Mouse (Mus musculus) right cerebral cortex, adult 2 months (tissue): Measurements from ENCODE around the gene L3hypdh.

Experiments
- DNase-seq, 2 experiments: peaks; one replicate each; pipeline ENCODE4 v3.0.0; 2021 to 2022; ENCODE audit warnings: low spot score in 2 of 2

The L3hypdh gene

DNA sequence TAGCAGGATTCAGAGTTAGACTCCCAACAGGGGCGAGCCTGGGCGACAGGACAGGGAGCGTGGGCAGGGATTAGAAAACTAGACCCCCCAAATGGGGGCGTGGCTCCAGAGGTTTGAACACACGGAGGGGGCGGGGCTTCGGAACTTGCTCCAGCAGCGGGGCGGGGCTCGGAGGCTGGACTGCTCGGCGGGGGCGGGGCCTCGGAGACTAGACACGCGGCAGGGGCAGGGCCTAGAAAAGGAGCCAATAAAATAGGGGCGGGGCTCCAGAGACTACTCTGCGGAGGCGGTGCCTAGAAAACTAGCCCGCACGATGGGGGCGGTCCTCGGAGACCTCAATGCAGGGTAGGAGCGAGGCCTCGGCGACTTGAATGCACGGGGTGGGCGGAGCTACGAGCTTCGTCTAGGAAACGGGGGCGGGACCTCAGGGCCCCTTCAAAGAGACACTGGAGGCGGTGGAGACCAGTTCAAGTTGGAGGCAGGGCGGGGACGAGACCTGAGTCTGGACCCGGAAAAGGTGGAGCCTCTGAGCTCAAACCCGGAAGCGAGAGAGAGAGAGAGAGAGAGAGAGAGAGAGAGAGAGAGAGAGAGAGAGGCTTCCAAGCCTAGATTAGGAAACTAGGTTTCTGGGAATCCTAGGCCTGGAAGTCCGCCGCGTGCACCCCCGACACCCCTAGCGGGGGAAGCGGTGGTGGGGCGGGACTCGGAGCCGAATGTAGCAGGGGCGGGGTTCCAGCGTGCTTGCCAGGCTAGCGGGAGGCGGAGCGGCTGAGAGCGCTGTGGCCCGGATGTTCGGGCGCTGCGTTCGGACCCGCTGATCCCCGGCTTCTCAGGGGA lies at the start of gene L3hypdh, which contains the start of gene Jkamp:
TSS of gene L3hypdh (minus strand) at position 111 of the 837 bp plus-strand sequence.
TSS of gene Jkamp (plus strand) at position 261 of the 837 bp plus-strand sequence.
- peak; percentile 97 to 99 for DNase-seq

DNA sequence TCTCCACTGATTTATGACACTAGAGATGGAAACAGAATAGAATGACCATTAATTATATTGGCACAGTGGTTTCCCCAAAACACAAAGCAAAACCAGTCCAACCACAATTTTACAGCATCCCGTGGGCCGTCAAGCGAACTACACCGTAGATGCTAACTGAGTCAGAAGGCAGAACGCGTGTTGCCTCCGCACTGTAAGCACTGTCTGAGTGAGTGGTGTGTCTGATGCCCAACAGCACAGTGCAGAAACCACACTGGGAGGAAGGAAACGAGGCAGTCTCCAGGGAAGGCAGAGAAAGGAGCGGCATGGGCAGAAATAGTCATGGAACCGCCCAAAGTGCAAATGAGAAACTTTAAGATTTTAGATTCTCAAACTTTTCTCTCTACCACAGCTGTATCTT lies 44.0 kb upstream of the L3hypdh start:
- DNase-seq = no peak

DNA sequence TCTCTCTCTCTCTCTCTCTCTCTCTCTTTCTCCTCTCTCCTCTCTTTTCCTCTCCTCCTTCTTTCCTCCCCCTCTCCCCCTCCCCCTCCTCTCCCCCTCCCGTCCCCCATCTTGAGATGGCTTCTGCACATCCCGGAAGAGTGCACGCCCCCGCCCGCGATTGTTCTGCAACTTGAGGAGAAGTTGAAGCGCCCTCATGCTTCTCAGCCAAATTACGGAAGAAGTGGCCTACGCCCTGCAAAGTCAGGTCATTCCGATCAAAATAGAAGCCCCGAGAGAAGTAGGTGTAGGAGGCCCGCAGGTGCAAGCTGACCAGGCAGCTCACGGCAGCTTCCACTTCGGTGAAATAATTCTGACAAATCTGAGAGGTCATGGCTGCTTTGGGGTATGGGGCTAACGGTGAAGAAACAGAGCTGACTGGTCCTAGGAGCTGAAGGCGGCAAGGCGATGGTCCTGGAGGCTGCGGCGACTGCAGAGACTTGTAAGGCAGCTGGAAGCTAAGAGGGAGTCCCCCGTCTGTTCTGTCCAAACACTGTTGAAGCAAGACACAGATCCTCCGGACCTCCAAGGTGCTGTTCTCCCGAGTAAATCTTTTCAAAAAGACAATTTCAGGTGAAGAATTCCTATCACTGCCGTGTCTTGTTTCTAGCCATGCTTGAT lies 30.6 kb upstream of the L3hypdh start:
- DNase-seq = no peak

DNA sequence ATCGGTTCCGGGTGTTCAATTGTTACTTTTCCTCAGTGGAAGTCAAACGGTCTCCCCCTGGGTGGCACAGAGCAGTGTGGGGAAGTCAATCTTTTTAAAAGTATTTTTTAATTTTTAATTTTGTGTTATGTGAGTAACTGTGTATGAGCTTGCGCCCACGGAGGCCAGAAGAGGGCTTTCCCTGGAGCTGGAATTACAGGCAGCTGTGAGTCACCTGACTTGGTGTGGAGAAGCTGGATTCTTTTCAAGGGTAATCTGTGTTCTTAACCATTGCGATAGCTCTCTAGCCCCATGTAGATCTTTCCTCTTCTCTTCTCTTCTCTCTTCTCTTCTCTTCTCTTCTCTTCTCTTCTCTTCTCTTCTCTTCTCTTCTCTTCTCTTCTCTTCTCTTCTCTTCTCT lies 29.9 kb upstream of the L3hypdh start:
- DNase-seq = no peak

DNA sequence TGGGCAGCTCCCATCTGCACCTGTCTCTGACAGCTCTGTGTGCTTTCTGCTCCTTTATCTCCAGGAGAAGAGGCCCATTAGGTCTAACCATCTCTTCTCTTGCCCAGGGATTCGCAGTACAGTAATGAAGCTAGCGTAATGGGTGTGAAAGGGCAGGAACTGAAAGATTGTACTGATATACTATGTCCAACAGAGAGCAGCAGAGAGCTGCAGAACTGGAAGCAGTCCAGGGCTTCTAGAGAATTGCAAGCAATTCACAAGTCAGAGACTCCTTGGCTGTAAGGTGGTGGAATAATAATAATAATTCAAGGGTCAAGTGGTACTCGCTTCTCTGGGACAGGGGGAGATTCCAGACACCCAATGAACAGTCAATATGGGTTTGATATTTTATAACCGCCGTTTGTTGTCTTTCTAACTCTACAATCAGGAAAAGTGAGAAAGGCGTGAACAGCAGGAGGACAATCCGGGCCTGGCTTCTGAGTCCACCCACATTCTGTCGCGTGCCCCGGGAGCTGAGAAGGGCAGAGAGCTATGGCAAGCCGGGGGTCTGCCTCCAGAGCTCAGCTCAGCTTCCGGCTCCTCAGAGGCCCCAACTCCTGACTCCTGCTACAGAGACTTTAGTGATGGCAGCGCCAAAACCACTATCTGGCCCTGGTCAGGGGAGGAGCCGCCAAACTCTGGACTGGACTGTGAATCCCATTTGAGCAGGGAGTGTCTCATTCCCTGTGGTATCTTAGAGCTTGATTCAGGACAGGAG lies 19.5 kb upstream of the L3hypdh start:
- DNase-seq = peak; percentile 71 to 81

DNA sequence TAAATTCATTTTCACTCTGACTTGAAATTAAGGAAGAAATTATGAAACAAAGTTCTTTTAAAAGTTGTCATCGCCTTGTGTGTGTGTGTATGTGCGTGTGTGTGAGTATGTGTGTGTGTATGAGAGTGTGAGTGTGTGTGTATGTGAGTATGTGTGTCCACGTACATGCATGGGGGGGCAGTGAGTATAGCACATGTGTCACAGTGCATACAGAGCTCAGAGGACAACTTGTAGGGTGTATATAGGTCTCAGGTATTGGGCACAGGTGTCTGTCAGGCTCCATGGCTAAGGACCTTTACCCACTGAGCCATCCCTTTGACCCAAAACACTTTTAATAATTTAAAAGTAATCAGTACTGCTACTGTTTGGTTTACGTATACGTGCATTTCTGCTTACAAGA lies 18.8 kb upstream of the L3hypdh start:
- no peak for DNase-seq

DNA sequence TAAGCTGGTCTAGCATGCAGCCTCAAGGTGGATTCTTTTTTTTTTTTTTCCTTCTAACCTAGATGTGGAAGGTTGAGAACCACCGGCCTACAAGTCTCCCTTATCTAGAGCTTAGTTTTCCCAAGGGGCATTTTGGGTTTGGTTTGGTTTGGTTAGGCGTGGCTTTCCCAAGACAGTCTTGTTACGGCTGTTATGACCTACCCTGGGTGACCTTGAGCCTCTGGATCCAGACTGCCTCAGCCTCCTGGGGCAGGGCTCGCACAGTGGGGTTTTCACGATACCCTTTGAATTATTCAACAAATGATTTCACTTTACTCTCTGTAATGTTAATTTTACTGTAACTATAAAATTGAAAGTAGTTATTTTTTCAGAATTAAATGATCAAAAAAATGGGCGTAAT lies 17.5 kb upstream of the L3hypdh start:
- no peak for DNase-seq

DNA sequence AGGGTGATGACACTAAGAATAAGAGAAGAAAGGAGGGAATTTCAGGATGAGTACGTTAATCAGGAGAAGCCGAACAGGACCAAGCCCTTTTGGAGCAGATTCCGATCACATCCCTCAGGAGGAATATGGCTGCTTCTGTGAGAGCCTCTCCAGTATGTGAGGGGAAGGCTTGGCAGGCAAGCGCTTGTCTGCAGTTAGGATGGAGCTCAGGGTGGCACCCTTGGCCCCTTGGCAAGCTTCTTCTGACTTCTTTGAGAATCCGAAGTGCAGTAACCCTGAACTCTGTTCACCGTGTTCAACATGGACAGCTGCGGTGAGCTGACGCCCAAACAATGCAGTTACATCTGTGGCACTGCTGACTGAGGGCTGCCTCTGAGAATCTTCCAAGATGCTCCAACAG lies 11.7 kb upstream of the L3hypdh start:
- no peak for DNase-seq

DNA sequence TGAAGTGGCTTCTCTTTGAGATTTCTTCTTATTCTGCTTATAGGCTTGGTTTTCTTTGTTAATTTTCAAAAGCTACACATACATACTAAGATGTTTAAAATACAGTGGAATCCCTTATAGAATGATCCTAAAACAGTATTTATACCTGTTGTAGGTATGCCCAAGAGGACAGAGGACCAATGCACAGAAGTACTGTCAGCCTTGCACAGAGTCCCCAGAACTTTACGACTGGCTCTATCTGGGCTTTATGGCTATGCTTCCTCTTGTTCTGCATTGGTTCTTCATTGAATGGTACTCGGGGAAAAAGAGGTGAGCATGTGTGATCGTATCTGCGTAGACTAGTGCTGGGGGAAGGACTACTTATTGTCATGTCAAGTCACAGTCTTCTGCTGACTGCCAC lies 4.6 kb upstream of the L3hypdh start:
- DNase-seq = no peak

DNA sequence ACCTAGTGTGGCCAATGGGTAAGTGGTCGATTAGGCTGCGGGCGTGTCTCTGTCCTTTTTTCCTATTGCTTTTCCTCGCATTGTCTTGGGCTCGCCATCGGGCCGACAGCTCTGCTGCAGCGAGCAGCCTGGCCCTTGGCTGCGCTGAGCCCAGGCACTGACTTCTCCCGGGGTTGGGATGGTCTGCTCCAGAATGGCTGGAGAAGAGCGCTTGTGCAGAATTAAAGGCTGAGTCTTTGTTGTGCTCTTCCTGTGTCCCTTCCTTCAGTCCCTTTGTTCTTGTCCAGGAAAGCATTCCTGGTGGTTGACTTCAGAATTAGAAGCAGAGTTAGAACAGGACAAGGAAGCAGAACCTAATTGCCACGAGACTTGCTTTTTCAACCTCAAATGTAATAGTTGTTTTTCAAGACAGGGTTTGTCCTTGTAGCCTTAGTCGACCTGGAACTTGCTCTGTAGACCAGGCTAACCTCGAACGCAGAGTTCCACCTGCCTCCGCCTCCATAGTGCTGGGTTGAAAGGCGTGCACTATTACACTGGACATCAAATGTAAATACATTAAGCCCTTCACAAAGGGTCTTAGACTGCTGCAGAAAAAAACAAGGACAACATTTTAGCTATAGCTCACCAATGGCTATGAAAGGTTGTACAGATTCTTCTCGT lies 1.1 kb upstream of the L3hypdh start:
- DNase-seq = no peak

DNA sequence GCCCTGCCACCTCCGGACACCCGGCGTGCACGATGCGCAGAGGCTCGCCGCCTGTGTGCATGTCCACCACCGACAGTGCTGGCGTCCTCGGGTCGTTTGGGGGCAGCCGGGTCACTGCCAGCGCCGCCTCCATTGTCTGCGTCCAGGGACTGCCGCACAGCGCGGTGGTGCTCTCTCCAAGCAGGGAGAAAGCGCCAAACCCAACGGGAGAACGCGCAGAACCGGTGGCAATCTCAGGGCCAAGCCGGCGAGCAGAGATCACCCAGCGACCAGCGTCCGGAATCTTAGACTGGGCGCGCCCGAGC lies 263 bp downstream of the L3hypdh start:
- DNase-seq = no peak

DNA sequence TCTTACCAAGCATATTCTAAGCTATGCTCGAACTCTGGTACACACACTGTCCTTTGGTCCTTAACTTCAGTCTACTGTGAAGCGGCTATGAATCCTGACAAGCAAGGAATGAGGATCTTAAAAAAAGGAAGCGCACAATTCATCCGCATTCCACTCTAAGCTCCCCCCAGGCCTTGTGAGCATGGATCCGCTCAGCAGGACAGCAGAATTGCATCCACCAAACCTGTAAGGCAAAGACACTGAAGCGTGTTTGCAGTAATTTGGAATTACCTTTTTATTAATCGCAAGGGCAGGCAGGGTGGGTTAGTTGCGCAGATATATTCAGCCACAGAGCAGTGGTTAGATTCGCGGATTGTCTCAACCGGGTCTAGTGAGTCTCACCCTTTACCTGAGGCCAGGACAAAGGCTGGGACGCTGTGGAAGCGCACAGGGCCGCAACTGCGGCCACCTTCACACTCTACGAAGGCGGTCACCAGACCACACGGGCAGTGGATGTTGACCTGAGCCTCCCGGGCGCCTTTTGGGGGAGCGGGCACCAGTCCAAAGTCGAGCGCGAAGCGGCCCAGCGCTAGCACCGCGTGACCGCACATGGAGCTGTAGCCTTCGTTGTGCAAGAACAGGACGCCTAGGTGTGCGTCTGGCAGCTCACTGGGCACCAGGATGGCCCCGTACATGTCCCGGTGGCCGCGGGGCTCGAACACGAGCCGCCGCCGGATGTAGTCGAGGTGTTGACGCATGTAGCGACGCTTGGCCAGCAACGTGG lies 797 bp downstream of the L3hypdh start:
- peak in 1 of 2 experiments; percentile 22 for DNase-seq

DNA sequence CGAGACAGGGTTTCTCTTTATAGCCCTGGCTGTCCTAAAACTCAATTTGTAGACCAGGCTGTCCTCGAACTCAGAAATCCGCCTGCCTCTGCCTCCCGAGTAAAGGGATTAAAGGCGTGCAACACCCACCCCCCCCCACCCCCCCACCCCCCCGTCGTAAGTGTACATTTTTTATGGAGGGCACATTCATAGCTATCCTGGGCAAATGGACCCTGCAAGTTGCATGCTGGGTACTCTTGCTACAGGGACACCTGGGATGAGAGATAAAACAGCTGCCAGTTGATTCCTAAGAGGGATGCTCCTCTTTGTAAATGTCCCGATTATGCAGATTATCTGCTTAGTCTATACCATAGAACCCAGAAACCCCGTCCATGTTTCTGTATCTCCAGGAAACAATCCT lies 2.0 kb downstream of the L3hypdh start:
- no peak for DNase-seq

DNA sequence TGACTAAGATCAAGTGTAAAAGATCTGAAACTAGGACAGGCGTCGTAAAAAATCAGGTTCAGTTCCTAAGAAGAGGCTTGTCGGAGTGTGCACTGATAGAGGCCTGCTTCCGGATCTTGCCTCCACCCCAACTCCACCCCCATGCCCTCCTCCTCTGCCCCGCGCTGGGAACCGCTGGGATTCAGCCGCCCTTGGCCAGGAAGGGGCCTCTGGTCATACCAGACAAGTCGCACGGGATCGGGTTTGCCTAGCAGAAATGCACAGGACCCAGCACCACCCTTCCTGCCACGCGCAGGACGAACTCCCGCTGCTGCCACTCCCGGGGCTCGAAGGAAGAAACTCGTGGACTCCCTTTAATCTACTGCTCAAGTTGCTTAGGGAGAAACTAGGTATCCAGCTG lies 2.9 kb downstream of the L3hypdh start:
- DNase-seq = no peak

DNA sequence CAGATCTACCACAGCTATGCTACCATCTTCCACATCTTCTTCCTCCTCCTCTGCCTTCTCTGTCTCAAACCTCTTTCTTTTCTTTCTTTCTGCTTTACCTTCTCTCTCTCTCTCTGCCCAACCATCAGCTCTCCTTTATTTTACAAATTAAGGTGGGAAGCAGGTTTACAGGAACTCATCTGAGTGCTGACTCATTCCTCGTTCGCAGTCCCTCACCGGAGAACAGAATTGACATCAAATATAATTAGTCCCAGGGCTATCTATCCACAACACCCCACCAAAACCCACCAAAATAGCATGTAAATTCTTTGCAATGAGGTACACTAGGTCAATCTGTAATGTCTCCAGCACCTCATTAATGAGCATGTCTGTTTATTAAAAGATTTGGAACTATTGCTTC lies 3.3 kb downstream of the L3hypdh start:
- no peak for DNase-seq

DNA sequence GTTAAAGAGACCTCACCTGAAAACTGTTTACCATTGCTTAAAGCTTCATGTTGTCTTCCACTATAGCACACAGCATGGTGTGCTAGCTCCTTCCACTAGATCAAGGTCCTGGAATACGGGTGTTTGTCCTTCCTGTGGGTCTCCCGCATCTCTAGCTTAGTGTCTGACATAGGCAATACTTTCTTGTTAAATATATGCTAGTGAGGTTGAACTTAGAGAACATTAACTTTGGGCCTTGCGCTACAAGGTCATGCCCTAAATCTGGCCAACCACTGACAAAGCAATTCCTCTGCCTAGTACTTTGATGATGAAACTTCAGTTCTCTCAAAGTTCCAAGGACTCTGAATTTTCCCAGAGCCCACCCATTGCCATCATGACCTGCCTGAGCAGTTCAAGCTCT lies 7.0 kb downstream of the L3hypdh start:
- no peak for DNase-seq

DNA sequence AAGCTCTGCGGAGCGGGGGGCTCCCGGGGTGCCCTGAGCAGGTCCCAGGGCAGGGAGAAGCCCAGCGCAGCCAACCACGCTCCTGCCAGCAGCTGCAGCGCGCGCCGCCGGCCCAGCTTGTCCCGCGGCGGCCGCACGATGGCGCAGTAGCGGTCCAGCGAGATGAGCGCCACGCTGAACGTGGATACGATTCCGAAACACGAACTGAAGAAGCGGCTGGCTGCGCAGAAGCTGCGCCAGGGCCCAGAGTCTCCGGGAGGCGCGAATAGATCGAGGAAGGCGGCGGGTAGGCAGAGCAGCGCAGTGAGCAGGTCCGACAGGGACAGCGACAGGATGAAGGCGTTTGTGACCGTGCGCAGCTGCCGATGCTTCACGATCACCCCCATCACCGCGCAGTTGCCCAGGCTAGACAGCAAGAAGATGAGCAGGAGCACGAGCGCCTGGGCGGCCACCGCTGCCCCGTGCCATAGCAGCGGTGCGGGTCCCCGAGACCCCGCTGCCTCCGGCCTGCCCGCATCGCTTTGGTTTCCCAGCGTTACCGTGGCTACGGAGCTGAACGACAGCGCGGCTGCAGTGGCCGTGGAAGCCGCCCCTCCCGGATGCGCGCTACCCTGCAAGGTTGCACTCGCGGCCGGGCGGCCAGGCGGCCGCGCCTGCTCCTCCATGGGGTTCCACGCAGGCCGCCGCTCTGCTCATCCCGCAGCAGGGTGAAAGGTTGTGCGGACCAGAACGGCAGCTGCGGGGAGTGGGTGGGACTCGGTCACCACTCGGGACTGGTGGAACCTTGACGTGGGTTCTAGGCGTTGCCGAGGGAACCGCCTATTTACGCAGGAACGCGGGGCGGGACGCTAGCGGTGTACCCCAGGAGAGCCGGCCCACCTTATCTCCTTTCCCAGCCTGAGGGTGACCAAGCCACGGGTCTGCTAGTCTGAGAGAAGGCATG lies 14.6 kb downstream of the L3hypdh start, which contains the start of gene Gpr135:
TSS of gene Gpr135 (minus strand) at position 799 of the 943 bp plus-strand sequence.
- DNase-seq = peak; percentile 86 to 88

DNA sequence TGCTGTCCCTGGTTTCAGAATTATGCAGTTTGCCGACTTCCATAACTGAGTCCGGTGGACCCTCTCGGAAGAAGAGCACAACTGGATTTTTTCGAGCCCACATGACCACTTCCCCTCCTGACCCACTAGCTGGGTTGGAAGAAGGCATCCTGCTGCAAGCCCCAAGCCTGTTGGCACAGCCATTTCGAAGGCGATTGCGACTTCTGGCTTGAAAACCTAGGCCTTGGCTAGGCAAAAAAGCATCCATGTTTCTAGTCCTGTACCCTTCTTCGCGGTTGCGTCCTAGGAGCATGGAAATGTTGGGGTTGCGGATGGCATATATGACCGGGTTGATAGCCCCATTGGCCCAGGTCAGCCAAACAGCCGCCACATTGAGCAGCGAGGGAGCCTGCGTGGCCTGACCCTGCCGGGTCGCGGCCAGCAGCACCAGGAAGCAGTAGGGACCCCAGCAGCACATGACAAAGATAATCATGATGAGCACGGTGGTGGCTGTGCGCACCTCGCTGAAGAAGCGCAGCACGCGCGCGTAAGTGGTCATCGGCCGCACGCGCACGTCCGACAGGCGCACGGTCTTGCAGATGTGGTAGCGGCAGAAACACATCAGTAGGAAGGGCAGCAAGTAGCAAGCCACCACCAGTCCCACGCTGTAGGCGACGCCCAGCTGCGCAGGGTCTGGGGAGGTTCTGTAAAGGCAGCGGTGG lies 15.5 kb downstream of the L3hypdh start:
- peak in 1 of 2 experiments; percentile 29 for DNase-seq

DNA sequence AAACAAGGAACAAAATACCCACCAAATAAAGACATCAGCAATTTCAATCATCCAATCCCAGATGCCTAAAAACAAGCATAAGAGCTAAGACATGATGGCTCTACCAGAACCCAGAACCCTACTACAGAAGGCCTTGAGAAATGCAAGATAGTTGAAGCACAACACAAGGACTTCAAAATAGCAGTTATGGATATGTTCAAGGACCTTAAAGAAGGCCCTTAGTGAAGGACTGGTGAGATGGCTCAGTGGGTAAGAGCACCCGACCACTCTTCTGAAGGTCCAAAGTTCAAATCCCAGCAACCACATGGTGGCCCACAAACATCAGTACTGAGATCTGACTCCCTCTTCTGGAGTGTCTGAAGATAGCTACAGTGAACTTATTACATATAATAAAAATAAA lies 27.5 kb downstream of the L3hypdh start:
- DNase-seq = no peak

DNA sequence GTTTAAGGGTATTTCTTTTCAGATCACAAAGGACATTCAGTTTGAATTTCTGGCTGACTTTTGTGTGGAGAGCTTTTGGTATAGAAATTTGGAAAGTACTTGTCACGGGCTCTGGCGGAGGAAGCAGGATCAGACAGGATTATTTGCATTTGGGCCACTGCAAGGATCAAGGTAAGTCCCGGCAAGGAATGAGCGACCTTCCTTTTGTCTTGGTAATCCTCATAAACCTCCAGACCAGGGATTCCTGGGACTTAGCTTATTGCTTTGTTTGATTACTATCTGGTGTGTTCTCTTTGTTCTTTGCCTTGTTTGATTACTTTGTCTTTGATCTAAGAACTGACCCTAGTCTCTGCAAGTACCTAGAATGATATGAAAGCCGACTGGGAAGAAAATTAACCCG lies 31.4 kb downstream of the L3hypdh start:
- no peak for DNase-seq
